Mouse (Mus musculus) ES-E14 (cell line): ENCODE measurements around the gene Msx2.

Experiments used
- HCFC1 ChIP-seq: IDR thresholded peaks from 2 replicates; pipeline ENCODE4 v1.6.1; 2012; ENCODE audit warnings: low read length, inconsistent platforms, borderline replicate concordance; ENCODE audit not compliant: insufficient read depth
- MAFK ChIP-seq: IDR thresholded peaks from 2 replicates; pipeline ENCODE4 v1.6.1; 2014; ENCODE audit warnings: mild to moderate bottlenecking, low read depth, low read length, inconsistent platforms; ENCODE audit not compliant: insufficient read depth

- TF ChIP-seq HCFC1 (no peak), MAFK (no peak)
These were observed 417 bp upstream of the Msx2 start for GRCm38 (mm10) chr13:53473291-53473690.
